Comparison of ENCODE assay signal across 24 mouse cellular contexts in the genomic region with DNA sequence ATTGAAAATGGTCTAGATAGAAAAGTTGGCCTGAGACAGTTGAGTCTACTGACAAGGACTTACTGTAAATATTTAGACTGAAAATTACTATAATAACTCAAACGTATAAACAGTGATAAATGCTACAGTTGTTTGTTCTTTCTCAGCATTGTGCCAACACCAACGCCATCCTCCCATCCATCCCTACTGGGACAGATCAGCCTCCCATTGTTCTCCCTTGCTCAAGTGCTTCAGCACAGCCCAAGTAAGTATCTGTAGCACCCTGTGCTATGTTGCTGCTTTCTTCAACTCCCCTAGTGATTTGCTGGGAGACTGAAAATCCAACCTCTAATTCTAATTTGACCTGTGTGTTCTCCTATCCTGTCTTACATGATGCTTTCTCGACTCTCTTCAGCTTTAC.
"Had no signal": no experiment of that assay in that cellular context is flagged by ENCODE, and none has a peak within 500 bp of the region (broad histone marks: within the 10 kb centered on the region; RNA-seq: fewer than 3 reads in every experiment).

No protein-coding gene starts in this region.

- DNase-seq: forebrain, postnatal 0 days; gastrocnemius, postnatal 14 days; gastrocnemius, postnatal 36 days; heart, adult 18-20 months; heart, postnatal 10 days; heart, postnatal 36 days; kidney, adult 11 months; kidney, adult 2 months; kidney, adult 9 months; kidney, postnatal 14 days; kidney, postnatal 36 days; layer of hippocampus, adult 9-11 months; layer of hippocampus, postnatal 36 days; left cerebral cortex, postnatal 4 days had no signal

- H3K27me3 ChIP-seq: heart, embryonic 12.5 days; hindbrain, embryonic 13.5 days; hindbrain, embryonic 15.5 days; kidney, embryonic 15.5 days; limb, embryonic 13.5 days; limb, embryonic 15.5 days had no signal

- H3K9ac ChIP-seq: forebrain, postnatal 0 days; heart, embryonic 12.5 days; hindbrain, embryonic 13.5 days; hindbrain, embryonic 15.5 days; kidney, embryonic 15.5 days; limb, embryonic 13.5 days; limb, embryonic 15.5 days had no signal

- H3K4me2 ChIP-seq: heart, embryonic 12.5 days; hindbrain, embryonic 13.5 days; hindbrain, embryonic 15.5 days; kidney, embryonic 15.5 days; limb, embryonic 13.5 days; limb, embryonic 15.5 days had no signal

- H3K4me3 ChIP-seq: heart, embryonic 10.5 days; heart, embryonic 12.5 days; hindbrain, embryonic 13.5 days; hindbrain, embryonic 15.5 days; kidney, embryonic 15.5 days; limb, embryonic 13.5 days; limb, embryonic 15.5 days had no signal

- H3K9me3 ChIP-seq: heart, embryonic 10.5 days; heart, embryonic 12.5 days; hindbrain, embryonic 13.5 days; hindbrain, embryonic 15.5 days; kidney, embryonic 15.5 days; limb, embryonic 13.5 days; limb, embryonic 15.5 days had no signal

- H3K27ac ChIP-seq: heart, embryonic 10.5 days; hindbrain, embryonic 13.5 days; hindbrain, embryonic 15.5 days; hindbrain, postnatal 0 days; kidney, embryonic 15.5 days; kidney, postnatal 0 days; limb, embryonic 13.5 days; limb, embryonic 15.5 days had no signal

- H3K36me3 ChIP-seq: heart, embryonic 10.5 days; heart, embryonic 12.5 days; hindbrain, embryonic 13.5 days; hindbrain, embryonic 15.5 days; kidney, embryonic 15.5 days; limb, embryonic 13.5 days; limb, embryonic 15.5 days had no signal

- ATAC-seq: forebrain, postnatal 0 days; hindbrain, postnatal 0 days; intestine, embryonic 16.5 days had no signal

- H3K4me1 ChIP-seq: heart, embryonic 10.5 days; heart, embryonic 12.5 days; hindbrain, embryonic 15.5 days; kidney, embryonic 15.5 days; limb, embryonic 13.5 days; limb, embryonic 15.5 days had no signal
